Mouse (Mus musculus): ENCODE results near the gene Gm9922. TPM values are rescaled to one million over a fixed set of nuclear protein-coding genes. Genes with fewer than 3 reads are reported as not detected.

The Gm9922 gene
- 1.2 and 2.7 TPM in 2 replicates for polyA plus RNA-seq (2012; ENCODE audit: low replicate concordance)

GRCm38 (mm10) chr14:101729237-101729971 lies at the start of gene Gm9922, which contains the start of gene Lmo7:
TSS of gene Gm9922 (minus strand) at chr14:101729814.
TSS of gene Lmo7 (plus strand) at chr14:101729957.

Other genes with a start within 250 kb of the Gm9922 start
- 2.4 and 3.8 TPM in 2 replicates for gene Tbc1d4, start 120.6 kb downstream of the Gm9922 start, polyA plus RNA-seq (2012; ENCODE audit: low replicate concordance)
- gene Commd6, start 89.1 kb downstream of the Gm9922 start, polyA plus RNA-seq (2012; ENCODE audit: low replicate concordance), result 7.1 and 8.8 TPM in 2 replicates
- gene Uchl3, start 75.8 kb downstream of the Gm9922 start, polyA plus RNA-seq (2012; ENCODE audit: low replicate concordance), result 5.8 and 9.8 TPM in 2 replicates
- 0.11 and 0.75 TPM in 2 replicates for gene Lmo7, start 143 bp upstream of the Gm9922 start, polyA plus RNA-seq (2012; ENCODE audit: low replicate concordance)